Mouse (Mus musculus) ovary, postnatal 10 days (tissue): Measurements from ENCODE around the gene Cdc42bpg.

Source experiments
- DNase-seq: peaks from one replicate; pipeline ENCODE4 v3.0.0; 2022; ENCODE audit warnings: low spot score

The Cdc42bpg gene

DNA sequence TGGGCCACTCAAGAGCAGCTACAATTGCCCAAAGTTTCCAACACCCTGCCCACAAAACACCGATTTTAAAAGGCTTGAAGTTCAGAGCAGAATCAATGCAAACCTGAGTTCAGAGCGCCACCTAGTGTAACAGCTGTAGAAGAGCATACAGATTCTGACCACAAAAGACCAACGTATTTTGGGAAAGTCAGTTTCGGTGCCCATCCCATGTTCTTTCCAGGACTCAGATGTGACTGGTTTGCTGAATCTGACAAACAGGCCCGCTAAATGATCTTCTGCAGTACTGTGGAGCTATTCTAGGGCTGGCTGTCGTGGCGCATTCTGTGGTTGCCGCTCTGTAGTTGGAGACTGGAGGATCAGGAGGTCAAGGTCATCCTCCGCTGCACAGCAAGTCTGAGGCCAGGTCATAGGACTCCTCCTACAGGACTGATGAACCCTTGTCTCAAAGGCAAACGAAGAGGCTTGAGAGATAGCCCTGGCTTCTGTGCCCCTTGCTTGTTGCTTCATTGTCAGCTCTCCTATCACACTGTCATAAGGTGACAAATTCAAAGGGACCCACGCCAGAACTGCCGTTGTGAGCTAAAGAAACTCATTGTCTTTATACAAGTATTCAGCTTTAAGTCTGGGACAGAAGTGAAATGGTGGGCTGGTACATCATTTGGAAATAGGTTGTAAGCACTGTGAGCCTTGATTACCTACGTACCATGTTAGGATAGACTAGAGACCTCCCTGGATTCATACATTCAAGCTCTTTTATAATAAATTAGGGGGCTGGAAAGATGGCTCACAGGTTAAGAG, 25.7 kb downstream of the Cdc42bpg start:
- DNase-seq = no peak

DNA sequence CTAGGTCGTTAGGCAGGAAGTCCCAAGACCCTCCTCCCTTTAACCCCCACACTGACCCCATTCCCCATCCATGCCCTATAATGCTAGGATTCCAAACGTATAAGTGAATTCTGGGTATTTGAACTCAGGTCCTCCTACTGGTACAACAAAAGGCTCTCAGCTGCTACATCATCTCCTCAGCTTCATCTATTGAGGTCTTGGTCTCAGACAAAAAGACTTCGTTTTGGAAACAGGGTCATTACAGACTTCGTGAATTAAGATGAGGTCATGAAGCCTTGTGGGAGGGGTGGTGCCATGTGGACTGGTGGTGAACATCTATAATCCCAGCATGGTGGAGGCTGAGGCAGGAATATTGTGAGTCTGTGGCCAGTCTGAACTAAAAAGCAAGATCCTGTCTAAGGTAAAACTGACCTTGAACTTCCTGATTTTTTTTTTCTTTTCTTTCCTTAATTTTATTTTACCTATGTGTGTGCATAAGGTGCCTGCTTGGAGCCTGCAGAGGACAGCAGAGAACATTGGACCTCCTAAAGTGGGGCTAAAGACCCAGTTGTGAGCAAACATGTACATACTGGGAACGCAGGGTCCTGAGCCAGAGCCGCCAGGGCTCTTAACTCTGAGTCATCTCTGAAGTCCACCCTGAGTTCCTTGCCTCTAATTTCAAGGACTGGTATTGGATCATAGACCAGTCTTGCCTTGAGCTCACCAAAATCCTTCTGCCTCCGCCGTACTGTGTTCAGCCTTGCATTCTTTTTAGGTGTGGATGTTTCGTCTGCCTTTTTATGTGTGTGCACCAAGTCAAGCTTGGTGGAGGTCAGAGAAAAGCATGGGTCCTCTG, 27.7 kb downstream of the Cdc42bpg start:
- DNase-seq = no peak

DNA sequence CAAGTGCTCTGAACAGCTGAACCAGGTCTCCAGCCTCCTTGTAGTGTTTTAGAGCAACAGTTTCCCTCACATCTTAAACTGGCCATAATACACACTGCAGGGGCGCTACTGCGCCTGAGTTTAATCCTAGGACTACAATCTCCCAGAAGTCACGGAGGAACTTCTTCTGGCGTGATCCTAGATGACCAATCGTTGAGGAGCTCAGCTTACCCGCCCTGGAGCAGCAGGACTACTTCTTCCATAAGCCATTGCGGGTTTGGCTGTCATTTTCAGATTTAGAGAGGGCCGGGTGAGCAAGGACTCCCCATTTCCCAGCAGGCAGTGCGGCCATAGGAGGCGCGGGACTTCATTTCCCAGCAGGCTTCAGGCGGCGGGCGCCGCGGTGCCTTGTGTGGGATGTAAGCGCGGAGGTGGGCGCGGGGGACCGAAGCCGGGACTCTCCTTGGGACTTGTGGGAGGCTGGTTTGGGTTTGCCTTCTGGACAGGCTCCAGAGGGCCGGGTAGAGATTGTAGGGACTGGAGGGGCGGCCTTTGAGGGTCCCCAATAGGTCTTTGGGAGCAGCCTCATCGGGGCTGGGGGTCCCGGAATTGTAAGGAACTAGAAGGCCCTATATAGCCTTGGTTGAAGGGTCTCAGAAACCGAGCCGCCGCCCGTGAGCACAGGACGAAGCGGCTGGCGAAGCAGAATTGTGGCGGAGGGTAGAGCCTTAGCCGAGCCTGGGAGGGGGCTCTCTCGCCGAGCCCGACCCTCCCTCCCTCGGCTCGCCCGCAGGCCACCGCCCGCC, 28.6 kb downstream of the Cdc42bpg start, which contains the start of gene Men1:
TSS of gene Men1 (plus strand) at position 307 of the 785 bp plus-strand sequence.
- peak; percentile 77 for DNase-seq

DNA sequence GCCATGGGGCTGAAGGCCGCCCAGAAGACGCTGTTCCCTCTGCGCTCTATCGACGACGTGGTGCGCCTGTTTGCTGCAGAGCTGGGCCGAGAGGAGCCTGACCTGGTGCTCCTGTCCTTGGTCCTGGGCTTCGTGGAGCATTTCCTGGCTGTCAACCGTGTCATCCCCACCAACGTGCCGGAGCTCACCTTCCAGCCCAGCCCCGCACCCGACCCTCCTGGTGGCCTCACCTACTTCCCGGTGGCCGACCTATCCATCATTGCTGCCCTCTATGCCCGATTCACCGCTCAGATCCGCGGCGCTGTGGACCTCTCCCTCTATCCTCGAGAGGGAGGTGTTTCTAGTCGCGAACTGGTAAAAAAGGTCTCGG, 29.2 kb downstream of the Cdc42bpg start:
- no peak for DNase-seq

DNA sequence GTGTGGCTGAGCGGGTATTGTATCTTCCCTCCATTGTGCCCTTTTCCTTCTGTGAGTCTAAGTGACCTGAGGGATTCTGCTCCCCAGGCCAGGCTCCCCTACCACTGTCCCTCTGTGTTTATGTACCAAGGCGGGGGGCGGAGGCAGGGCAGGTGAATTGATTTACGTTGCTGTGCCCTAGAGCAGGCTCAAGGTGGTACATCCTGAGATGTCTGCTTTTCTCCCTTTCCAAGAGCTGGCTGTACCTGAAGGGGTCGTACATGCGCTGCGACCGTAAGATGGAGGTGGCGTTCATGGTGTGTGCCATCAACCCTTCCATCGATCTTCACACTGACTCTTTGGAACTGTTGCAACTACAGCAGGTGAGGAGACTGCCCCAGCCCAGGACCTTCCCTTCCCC, 30.7 kb downstream of the Cdc42bpg start:
- DNase-seq = no peak

DNA sequence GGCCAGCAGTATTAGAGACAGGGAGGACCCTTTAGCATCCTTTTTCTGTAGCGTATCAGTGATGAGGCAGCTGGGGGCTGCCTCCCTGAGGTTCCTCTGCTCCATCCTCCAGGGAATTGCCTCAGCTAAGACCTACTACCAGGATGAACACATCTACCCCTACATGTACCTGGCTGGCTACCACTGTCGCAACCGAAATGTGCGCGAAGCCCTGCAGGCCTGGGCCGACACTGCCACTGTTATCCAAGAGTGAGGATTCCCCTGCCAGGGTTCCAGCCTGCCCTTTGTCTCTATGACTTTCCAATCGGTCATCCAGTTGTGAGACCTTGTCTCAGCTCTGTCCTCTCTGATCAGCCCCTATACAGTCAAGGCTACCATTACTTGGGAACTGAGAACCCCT, 31.9 kb downstream of the Cdc42bpg start:
- DNase-seq = no peak

DNA sequence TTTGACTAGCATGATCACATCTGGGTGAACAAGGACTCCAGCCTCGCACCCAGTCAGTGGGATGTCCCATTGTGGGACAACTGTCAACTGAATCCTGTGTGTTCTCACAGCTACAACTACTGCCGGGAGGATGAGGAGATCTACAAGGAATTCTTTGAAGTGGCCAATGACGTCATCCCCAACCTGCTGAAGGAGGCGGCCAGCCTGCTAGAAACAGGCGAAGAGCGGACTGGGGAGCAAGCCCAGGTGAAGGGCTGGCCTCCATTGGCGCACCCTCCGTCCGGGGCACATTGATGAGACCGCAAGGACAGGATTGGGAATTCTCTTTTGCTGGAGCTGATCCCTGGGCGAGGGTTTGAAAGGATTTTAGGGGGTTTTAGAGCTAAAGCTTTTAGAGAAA, 32.5 kb downstream of the Cdc42bpg start:
- DNase-seq = no peak

DNA sequence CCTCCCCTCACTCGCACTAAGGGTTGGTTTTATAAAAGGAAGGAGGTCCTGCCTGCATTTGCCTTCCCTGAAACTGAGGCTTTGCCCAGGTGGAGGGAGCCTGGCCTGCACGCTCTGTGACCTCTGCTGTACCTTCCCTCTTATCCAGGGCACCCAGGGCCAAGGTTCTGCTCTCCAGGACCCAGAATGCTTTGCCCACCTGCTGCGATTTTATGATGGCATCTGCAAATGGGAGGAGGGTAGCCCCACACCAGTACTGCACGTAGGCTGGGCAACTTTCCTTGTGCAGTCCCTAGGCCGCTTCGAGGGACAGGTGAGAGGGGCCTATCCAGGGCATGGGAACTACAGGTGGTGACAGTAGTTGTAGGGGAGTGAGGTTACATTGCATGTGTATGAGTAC, 32.9 kb downstream of the Cdc42bpg start:
- DNase-seq = no peak

DNA sequence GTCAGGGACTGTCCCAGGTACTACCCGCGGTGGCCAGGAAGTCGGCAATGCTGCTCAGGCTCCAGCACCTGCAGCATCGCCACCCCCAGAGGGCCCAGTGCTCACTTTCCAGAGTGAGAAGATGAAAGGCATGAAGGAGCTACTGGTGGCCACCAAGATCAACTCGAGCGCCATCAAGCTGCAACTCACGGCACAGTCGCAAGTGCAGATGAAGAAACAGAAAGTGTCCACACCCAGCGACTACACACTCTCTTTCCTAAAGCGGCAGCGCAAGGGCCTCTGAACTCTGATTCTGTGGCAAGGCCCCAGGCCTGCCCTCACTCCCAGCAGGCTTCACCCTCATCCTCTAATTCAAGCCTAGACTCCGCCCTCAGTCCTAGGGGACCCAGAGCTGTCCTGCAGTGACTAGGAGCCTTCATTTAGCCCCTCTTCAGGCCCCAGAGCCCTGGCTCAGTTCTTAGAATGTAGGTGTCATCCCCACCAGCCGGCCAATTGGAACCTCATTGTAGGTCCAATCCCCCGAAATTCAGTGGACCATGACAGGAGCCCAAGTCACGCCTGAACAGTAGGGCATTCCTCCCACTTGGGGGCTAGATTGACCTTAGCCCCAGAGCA, 33.7 kb downstream of the Cdc42bpg start:
- DNase-seq = no peak

DNA sequence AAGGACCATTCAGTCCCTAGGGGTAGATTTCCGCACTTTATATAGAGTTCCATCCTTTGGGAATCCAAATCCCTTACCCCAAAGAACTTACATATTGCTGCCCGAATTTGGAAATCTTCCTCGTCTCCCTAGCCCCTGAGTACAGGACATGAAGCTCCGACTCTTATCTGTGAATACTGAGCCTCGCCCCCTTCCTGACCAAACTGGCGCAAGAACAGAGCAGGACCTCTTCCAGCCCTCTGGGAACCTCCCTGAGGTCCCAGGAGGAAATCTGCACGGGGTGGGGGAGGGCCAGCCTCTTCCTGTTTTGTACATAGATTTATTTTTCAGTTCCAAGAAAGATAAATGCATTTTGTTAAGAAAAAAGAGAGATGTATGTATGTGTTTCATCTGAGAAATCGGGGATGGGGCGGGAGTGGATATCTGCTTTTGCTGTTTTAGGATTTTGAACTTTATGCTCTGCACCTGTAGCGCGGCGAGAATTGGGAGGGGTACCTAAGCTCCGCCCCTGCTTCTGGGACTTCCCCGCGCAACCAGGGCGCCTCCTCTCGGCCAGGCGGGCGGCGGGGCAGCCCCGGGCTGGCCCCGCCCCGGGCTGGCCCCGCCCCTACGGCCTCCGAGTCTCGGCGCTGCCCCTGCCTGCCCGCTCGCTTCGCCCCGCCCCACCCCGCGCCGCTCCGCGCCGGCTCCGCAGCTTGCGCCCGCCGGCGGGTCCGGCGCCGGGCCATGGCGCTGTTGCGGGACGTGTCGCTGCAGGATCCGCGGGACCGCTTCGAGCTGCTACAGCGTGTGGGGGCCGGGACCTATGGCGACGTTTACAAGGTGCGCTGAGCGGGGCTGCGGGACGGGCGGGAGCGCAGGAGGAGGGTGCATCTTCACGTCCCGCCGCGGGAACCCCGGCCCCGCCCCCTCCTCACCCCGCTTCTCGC, 34.5 kb downstream of the Cdc42bpg start, which contains the start of gene Map4k2:
TSS of gene Map4k2 (plus strand) at position 612 of the 929 bp plus-strand sequence.
- peak; percentile 58 for DNase-seq

DNA sequence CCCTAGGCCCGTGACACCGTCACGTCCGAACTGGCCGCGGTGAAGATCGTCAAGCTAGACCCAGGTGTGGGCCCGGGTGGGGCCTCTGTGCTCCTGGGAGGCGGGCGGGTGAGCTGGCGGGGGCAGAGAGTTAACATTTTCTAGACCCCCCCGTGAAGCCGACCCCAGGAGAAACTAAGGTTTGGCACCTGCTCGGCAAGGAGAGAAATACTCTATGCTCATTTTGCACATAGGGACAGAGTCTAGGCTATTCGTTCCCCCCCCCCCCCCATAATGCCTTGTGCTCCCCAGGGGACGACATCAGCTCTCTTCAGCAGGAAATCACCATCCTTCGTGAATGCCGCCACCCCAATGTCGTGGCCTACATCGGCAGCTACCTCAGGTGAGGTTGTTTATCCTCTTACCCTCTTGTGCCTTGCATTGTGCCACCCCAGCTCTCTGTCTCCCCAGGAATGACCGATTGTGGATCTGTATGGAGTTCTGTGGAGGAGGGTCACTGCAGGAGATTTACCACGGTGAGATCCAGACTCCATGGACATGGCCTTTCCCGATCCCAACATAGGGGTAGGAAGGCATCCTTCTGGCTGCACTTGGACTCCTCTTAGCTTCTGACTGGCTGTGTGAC, 35.3 kb downstream of the Cdc42bpg start:
- DNase-seq = no peak

DNA sequence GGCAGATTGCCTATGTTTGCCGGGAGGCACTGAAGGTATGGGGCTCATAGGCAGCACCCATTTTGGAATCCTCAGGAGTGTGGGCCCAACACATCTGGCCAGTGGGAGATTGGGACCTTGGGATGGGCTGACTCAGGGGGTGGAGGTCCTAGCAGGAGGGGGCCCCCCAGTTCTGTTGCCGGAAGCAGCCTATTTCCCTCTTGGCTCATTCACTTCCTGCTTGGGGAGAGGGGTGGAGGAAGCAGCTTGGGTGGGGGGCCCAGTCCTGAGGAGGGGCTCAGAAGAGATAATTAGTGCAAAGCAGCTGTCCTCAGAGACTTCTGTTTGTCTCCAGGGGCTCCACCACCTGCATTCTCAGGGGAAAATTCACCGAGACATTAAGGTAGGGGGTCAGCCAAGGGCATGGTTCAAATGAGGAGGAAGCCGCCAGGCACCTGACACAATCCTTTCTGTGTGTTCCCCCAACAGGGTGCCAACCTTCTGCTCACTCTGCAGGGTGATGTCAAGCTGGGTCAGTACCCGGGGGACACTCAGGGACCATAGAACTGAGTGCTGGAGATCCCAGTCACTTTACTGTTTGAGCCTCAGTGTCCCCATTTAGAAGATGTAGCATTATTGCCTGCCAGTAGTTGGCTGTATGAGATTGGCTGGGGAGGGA, 36.1 kb downstream of the Cdc42bpg start:
- no peak for DNase-seq

DNA sequence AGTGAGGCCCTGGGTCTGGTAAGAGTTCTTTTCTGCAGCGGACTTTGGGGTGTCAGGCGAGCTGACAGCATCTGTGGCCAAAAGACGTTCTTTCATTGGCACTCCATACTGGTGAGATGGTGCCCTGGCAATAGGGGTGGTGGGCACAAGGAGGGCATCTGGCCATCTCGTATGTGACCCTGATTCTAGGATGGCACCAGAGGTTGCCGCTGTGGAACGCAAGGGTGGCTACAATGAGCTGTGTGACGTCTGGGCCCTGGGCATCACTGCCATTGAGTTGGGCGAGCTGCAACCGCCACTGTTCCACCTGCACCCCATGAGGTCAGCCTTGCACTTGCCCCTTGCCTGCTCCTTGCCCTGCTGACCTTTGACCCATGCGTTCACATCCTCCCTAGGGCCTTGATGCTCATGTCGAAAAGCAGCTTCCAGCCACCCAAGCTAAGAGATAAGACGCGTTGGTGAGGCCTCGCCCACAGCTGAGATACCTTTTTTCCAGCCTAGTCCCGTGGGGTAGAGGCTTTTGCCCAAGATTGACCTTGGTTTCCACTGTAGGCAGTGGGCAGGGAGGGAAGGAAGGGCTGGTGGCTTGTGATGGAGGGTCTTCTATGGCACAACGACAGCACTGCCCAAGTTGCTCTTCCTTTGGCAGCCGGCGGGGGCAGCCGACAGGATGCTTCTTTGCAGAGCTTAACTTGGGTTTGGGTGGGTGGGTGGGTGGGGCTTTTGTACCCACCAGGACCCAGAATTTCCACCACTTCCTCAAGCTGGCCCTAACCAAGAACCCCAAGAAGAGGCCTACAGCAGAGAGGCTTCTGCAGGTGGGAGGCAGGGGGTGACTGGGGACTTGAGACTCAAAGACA, 37.0 kb downstream of the Cdc42bpg start:
- DNase-seq = no peak

DNA sequence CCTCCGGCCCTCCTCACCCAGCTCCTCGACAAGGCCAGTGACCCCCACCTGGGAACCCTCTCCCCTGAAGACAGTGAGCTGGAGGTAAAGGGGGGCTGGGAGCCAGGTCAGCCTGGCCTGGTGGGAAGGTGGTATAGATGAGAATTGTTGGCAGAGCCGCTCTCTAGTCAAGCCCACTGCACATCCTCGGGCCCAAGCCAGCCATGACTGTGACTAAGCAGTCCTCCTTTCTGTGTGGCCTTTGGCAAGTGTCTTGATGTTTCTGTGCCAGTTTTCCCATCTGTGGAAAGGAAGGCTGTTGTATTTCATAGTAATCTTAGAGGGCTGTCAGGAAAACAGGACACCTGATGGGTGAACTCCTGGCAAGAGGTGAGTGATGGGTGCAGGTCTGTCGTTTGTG, 37.7 kb downstream of the Cdc42bpg start:
- no peak for DNase-seq

DNA sequence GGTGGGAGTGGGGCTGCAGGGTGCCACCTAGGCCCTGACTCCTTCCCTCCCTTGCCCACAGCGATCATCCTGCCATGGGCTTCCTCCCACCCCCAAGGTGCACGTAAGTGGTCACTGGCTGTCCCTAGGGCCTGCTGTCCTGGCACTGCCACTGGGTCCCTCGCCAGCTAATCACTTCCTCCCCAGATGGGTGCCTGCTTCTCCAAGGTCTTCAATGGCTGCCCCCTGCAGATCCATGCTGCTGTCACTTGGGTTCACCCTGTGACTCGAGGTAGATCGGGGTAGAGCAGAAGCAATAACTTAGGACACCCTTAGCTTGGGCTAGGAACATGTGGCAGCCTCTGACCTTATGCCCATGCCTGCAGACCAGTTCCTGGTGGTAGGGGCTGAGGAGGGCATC, 39.8 kb downstream of the Cdc42bpg start:
- no peak for DNase-seq

DNA sequence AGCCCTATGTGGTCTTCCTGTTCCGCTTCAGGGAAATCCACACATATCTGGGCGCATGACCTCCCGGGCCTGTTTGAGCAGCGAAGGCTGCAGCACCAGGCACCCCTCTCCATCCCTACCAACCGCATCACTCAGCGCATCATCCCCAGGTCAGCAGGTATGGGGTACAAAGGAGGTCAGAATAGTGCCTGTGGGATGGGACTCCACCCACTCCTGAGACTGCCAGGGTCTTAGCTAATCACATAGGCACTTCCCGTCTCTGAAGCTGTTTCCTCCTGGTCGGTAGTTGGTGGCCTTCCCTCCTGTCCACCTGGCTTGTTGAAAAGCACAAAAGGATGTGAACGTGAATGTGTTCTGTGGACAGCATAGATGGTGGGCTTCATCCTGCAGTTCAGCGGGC, 40.4 kb downstream of the Cdc42bpg start:
- DNase-seq = no peak

DNA sequence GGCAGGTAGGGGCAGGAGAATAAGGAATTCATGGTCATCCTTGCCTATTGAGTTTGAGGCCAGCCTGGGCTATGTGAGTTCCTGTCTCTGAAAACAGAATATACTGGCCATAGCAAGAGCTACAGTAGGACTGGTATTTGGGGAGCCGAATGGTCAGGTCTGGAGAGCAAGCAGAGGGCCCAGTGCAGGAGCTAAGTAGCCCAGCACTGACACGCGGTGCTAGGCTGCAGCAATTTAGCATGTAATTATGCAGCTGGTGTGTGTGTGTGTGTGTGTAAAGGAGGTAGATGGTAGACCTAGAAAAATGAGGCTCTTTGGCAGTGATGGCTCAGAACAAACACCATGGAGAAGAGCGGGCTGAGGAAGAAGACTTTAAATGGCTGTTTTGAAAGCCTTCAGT, 41.4 kb downstream of the Cdc42bpg start:
- no peak for DNase-seq

DNA sequence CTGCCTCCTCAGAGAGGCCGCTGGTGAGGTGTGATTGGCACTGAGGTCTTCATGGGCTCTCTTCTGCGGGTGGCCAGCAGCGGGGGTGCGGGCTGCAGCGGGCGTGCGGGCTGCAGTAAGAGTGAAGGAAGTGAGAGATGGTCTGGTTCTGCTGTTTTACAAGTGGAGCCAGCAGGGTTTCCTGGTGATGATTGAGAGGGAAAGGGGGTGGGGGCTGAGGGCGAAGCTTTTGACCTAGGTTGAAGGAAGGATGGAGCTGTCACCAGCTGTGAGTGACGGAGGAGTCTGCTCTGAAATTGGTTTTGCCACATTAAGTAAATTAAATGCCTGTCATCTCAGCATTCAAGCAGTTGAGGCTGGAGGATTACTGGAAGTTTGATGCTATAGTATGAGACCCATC, 42.5 kb downstream of the Cdc42bpg start:
- DNase-seq = no peak
